Comparison of ENCODE assay signal across 13 mouse cellular contexts in the genomic region with DNA sequence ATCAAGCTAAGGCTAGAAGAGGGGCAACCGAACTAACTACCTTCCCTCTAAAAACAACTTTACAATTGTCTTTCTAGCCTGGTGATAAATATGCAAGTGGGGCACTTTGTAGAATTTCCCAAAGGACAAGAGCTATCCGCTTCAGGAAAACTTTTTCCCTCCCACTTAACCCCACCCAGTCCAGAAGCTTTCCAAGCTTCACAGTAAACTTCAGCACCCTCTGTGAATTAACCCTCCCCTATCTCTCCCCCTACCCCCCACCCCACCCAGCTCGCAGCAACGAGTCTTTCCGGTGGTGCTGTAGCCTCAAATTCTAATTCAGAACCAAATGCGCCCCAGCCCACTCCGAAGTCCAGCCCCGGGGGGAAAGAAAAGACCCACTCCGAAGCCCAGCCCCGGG. TPM values are rescaled to one million over a fixed set of nuclear protein-coding genes. Genes with fewer than 3 reads are reported as not detected.
DNase-seq lines count a peak whose midpoint lies in the region; ATAC-seq and TF ChIP-seq lines count a peak whose summit lies in the region.
"Had no signal": no experiment of that assay in that cellular context is flagged by ENCODE, and none has a peak within 500 bp of the region (broad histone marks: within the 10 kb centered on the region; RNA-seq: fewer than 3 reads in every experiment).

No protein-coding gene starts in this region.

- H3K27ac ChIP-seq in kidney, embryonic 14.5 days (ENCODE audit: low read depth, low read length): no peak overlapping the region
- H3K27ac ChIP-seq in CH12.LX (ENCODE audit: insufficient read depth, low read depth): no peak overlapping the region
- H3K27ac ChIP-seq in ES-E14 (ENCODE audit: insufficient read depth, low read depth, low read length, poor library complexity, severe bottlenecking): no peak overlapping the region
- no peak overlapping the region for H3K27ac ChIP-seq in limb, embryonic 12.5 days

- H3K4me3 ChIP-seq in kidney, embryonic 14.5 days (ENCODE audit: low read length): peak overlapping the region; percentile 49
- no peak overlapping the region for H3K4me3 ChIP-seq in CH12.LX (replicated peaks in 1 of 3; ENCODE audit: low read depth in 2 of 3, low read length in 2 of 3, poor library complexity in 1 of 3)
- peak overlapping the region; percentile 17 to 25; a peak in 1 of 4 replicates for H3K4me3 ChIP-seq in ES-E14 (ENCODE audit: insufficient read depth in 1 of 2, low read depth in 1 of 2, low read length in 2 of 2, poor library complexity in 1 of 2, severe bottlenecking in 1 of 2)
- peak overlapping the region; percentile 51; the same call in 1 of the 2 replicates for H3K4me3 ChIP-seq in limb, embryonic 12.5 days (replicated peaks)

- dilution Hi-C loops in CH12.LX (cut with MboI; ENCODE audit: extremely low pct_ligation_motif_present, extremely low pct_unique_long_range_greater_than_20kb, low sequenced_read_pairs): no loop called here

- H3K9ac ChIP-seq in kidney, embryonic 14.5 days (ENCODE audit: low read depth, low read length): no peak overlapping the region
- H3K9ac ChIP-seq in CH12.LX (ENCODE audit: insufficient read depth, low read depth) (no peak overlapping the region), ES-E14 (ENCODE audit: insufficient read depth, low read depth, low read length, poor library complexity, severe bottlenecking) (no peak overlapping the region)
- H3K9ac ChIP-seq in limb, embryonic 12.5 days (replicated peaks): no peak overlapping the region

- H3K79me2 ChIP-seq in CH12.LX (replicated peaks; ENCODE audit: control insufficient read depth, extremely low read depth, insufficient read depth, poor library complexity, severe bottlenecking): no peaks in the 10 kb centered on the region

- no peak for TF ChIP-seq EP300 in CH12.LX (IDR thresholded peaks at IDR 0.05; ENCODE audit: low read length)

- peaks cover 51% of the 10 kb centered on the region for H3K27me3 ChIP-seq in kidney, embryonic 14.5 days (ENCODE audit: control insufficient read depth, insufficient read depth, low read length)
- H3K27me3 ChIP-seq in CH12.LX (replicated peaks): no peaks in the 10 kb centered on the region
- peaks cover 70% of the 10 kb centered on the region for H3K27me3 ChIP-seq in limb, embryonic 12.5 days

- TF ChIP-seq RAD21 in CH12.LX (IDR thresholded peaks at IDR 0.05; ENCODE audit: low read depth, low read length): no peak

- H3K4me2 ChIP-seq in kidney, embryonic 14.5 days (replicated peaks; ENCODE audit: low read depth, low read length): peak overlapping the region; percentile 34
- 0 out of 2 replicates have a peak overlapping the region, but pooled peaks have one; percentile 7 for H3K4me2 ChIP-seq in CH12.LX (ENCODE audit: insufficient read depth, low read depth, poor library complexity, severe bottlenecking)
- peak overlapping the region; percentile 92 for H3K4me2 ChIP-seq in limb, embryonic 12.5 days

- no peak for ATAC-seq in kidney, embryonic 14.5 days (ENCODE audit: low FRiP score, low TSS enrichment)
- ATAC-seq in limb, embryonic 12.5 days (ENCODE audit: insufficient number of reproducible peaks, insufficient read depth, low FRiP score, low TSS enrichment, low read depth): no peak

- no peaks in the 10 kb centered on the region for H3K9me3 ChIP-seq in kidney, embryonic 14.5 days (ENCODE audit: control insufficient read depth, low read length)
- H3K9me3 ChIP-seq in CH12.LX (replicated peaks; ENCODE audit: low read length): peaks cover 17% of the 10 kb centered on the region
- no peaks in the 10 kb centered on the region; the same call in 1 of the 2 replicates for H3K9me3 ChIP-seq in ES-E14 (ENCODE audit: control insufficient read depth, insufficient read depth, low read depth, low read length)
- H3K9me3 ChIP-seq in limb, embryonic 12.5 days: no peaks in the 10 kb centered on the region
- H3K9me3 ChIP-seq: megakaryocyte, embryonic 14.5 days had no signal

- no peak for DNase-seq in kidney, postnatal 10 days
- DNase-seq in CH12.LX (ENCODE audit: extremely low read depth): no peak
- no peak for DNase-seq in ES-E14 (ENCODE audit: low read depth, low spot score)
- no peak for DNase-seq in embryo, embryonic 10.5 days (ENCODE audit: low spot score)
- no peak for DNase-seq in gastrocnemius, postnatal 10 days
- DNase-seq: adrenal gland, adult 2 months; gastrocnemius, postnatal 25 days; thymus, postnatal 25 days had no signal

- TF ChIP-seq CTCF in CH12.LX (conservative IDR thresholded peaks at IDR 0.05 in 1 of 2, IDR thresholded peaks at IDR 0.05 in 1 of 2; ENCODE audit: low read depth in 2 of 2, low read length in 2 of 2): no peak

- no peaks in the 10 kb centered on the region for H3K36me3 ChIP-seq in kidney, embryonic 14.5 days (ENCODE audit: control insufficient read depth, insufficient read depth, low read length)
- H3K36me3 ChIP-seq in CH12.LX (replicated peaks in 1 of 2; ENCODE audit: control insufficient read depth in 1 of 2, insufficient read depth in 1 of 2, low read length in 1 of 2): no peaks in the 10 kb centered on the region
- no peaks in the 10 kb centered on the region for H3K36me3 ChIP-seq in ES-E14 (ENCODE audit: control insufficient read depth, insufficient read depth, low read length, poor library complexity, severe bottlenecking)
- H3K36me3 ChIP-seq in limb, embryonic 12.5 days: no peaks in the 10 kb centered on the region
- H3K36me3 ChIP-seq: G1E had no signal

- in situ Hi-C loops in CH12.LX (cut with MboI; ENCODE audit: low pct_ligation_motif_present, low pct_unique_long_range_greater_than_20kb, low sequenced_read_pairs) (no loop called here), ES-E14 (cut with MboI; ENCODE audit: low sequenced_read_pairs in 2 of 2, unreplicated experiment in 2 of 2) (no loop called here)

- no peak for TF ChIP-seq POLR2A in CH12.LX (IDR thresholded peaks at IDR 0.05; ENCODE audit: low read depth, low read length)

- WGBS in kidney, embryonic 14.5 days: 3% methylated on average over 10 of the region's 10 CpGs
- WGBS in limb, embryonic 12.5 days: 5% methylated on average over 10 of the region's 10 CpGs

- peaks cover 22% of the 10 kb centered on the region for H3K4me1 ChIP-seq in kidney, embryonic 14.5 days (ENCODE audit: control insufficient read depth, insufficient read depth, low read length)
- H3K4me1 ChIP-seq in CH12.LX (ENCODE audit: control insufficient read depth in 1 of 2, insufficient read depth in 2 of 2) (peaks cover 5 to 11% of the 10 kb centered on the region in 2 experiments), ES-E14 (ENCODE audit: control insufficient read depth in 2 of 2, insufficient read depth in 2 of 2, low read length in 2 of 2, poor library complexity in 1 of 2) (peaks cover 4 to 9% of the 10 kb centered on the region in 2 experiments; a peak in 3 of 4 replicates)
- peaks cover 37% of the 10 kb centered on the region for H3K4me1 ChIP-seq in limb, embryonic 12.5 days (replicated peaks)

TF ChIP-seq in CH12.LX, 34 proteins besides CTCF, POLR2A, EP300 and RAD21 (continues in another document):
- TF ChIP-seq UBTF (IDR thresholded peaks at IDR 0.05; ENCODE audit: low read depth, low read length): no peak
- TF ChIP-seq SIN3A (IDR thresholded peaks at IDR 0.05; ENCODE audit: low read length): no peak
- no peak for TF ChIP-seq SMC3 (IDR thresholded peaks at IDR 0.05; ENCODE audit: low read depth, low read length)
- no peak for TF ChIP-seq ZMIZ1 (IDR thresholded peaks at IDR 0.05; ENCODE audit: low read depth, low read length)

TF ChIP-seq in ES-E14, 5 proteins besides CTCF, POLR2A, EP300 and RAD21 (continues in another document):
- no peak for TF ChIP-seq ZNF384 (IDR thresholded peaks at IDR 0.05; ENCODE audit: low read depth, low read length)
- no peak for TF ChIP-seq MAFK (IDR thresholded peaks at IDR 0.05; ENCODE audit: insufficient read depth, low read depth, low read length)
- no peak for TF ChIP-seq CHD2 (IDR thresholded peaks at IDR 0.05; ENCODE audit: low read depth, low read length)

RNA-seq across cellular contexts. Expression of gene Ovol2, which starts 2.5 kb away (rescaled TPM):
- 1.8 and 2.1 TPM in 2 replicates for polyA plus RNA-seq in kidney, embryonic 14.5 days (2014; fragmentation: Nextera tagmentation; extraction: Ambion mirVana)
- not detected in 2 replicates for total RNA-seq in CH12.LX (2012; rRNA removed)
- not detected in 2 replicates for total RNA-seq in CH12.LX (2014; rRNA removed)
- not detected in 2 replicates for polyA plus RNA-seq in CH12.LX (2012; ENCODE audit: insufficient read length, low read depth)
- total RNA-seq in ES-E14 (2012; rRNA removed): 1.8 and 2.1 TPM in 2 replicates
- 1.4 and 1.8 TPM in 2 replicates for polyA plus RNA-seq in limb, embryonic 12.5 days (2016; fragmentation: Nextera tagmentation; extraction: Ambion mirVana)
- total RNA-seq in gastrocnemius, postnatal 10 days (2021): not detected
- total RNA-seq: adrenal gland, adult 2 months; gastrocnemius, postnatal 25 days had no signal
- polyA plus RNA-seq: adrenal gland, adult 2 months; G1E had no signal

RNA-seq across cellular contexts. Expression of gene Kat14, which starts 39.3 kb away (rescaled TPM):
- polyA plus RNA-seq in kidney, embryonic 14.5 days (2014; fragmentation: Nextera tagmentation; extraction: Ambion mirVana): 34.8 and 47.5 TPM in 2 replicates
- total RNA-seq in CH12.LX (2012; rRNA removed) (25.7 and 30.9 TPM in 2 replicates), CH12.LX (2014; rRNA removed) (24.3 and 25.9 TPM in 2 replicates), ES-E14 (2012; rRNA removed) (37.7 and 43.9 TPM in 2 replicates)
- 54.4 and 56.2 TPM in 2 replicates for polyA plus RNA-seq in CH12.LX (2012; ENCODE audit: insufficient read length, low read depth)
- polyA plus RNA-seq in limb, embryonic 12.5 days (2016; fragmentation: Nextera tagmentation; extraction: Ambion mirVana): 54.6 and 54.7 TPM in 2 replicates
- 10 to 100 TPM; 21.9 to 22.3 TPM for total RNA-seq in gastrocnemius, postnatal 10 days (2021)

RNA-seq across cellular contexts. Expression of gene Pet117, which starts 39.3 kb away (rescaled TPM):
- polyA plus RNA-seq in kidney, embryonic 14.5 days (2014; fragmentation: Nextera tagmentation; extraction: Ambion mirVana): not detected in 2 replicates
- total RNA-seq in CH12.LX (2012; rRNA removed) (not detected in 2 replicates), CH12.LX (2014; rRNA removed) (not detected in 2 replicates), ES-E14 (2012; rRNA removed) (not detected in 2 replicates)
- polyA plus RNA-seq in CH12.LX (2012; ENCODE audit: insufficient read length, low read depth): 12.3 and 14.5 TPM in 2 replicates
- 0.60 and 1.5 TPM in 2 replicates for polyA plus RNA-seq in limb, embryonic 12.5 days (2016; fragmentation: Nextera tagmentation; extraction: Ambion mirVana)
- total RNA-seq in gastrocnemius, postnatal 10 days (2021): 1 to 10 TPM; 3.2 to 9.1 TPM
- total RNA-seq: G1E had no signal
- polyA plus RNA-seq: adrenal gland, adult 2 months; embryonic facial prominence, embryonic 11.5 days had no signal

RNA-seq across cellular contexts. Expression of gene Snx5, which starts 58.7 kb away (rescaled TPM):
- polyA plus RNA-seq in kidney, embryonic 14.5 days (2014; fragmentation: Nextera tagmentation; extraction: Ambion mirVana): 138 and 155 TPM in 2 replicates
- total RNA-seq in CH12.LX (2012; rRNA removed) (380 and 456 TPM in 2 replicates), CH12.LX (2014; rRNA removed) (1,220 and 1,259 TPM in 2 replicates), ES-E14 (2012; rRNA removed) (184 and 236 TPM in 2 replicates)
- 652 and 666 TPM in 2 replicates for polyA plus RNA-seq in CH12.LX (2012; ENCODE audit: insufficient read length, low read depth)
- polyA plus RNA-seq in limb, embryonic 12.5 days (2016; fragmentation: Nextera tagmentation; extraction: Ambion mirVana): 139 and 145 TPM in 2 replicates
- total RNA-seq in gastrocnemius, postnatal 10 days (2021): 10 to 100 TPM; 64.5 to 79.8 TPM

RNA-seq across cellular contexts. Expression of gene Mgme1, which starts 59.0 kb away (rescaled TPM):
- 20.2 and 21.9 TPM in 2 replicates for polyA plus RNA-seq in kidney, embryonic 14.5 days (2014; fragmentation: Nextera tagmentation; extraction: Ambion mirVana)
- total RNA-seq in CH12.LX (2012; rRNA removed) (10.6 and 13.0 TPM in 2 replicates), CH12.LX (2014; rRNA removed) (20.7 and 21.9 TPM in 2 replicates), ES-E14 (2012; rRNA removed) (19.5 and 22.4 TPM in 2 replicates)
- polyA plus RNA-seq in CH12.LX (2012; ENCODE audit: insufficient read length, low read depth): 19.7 and 20.2 TPM in 2 replicates
- polyA plus RNA-seq in limb, embryonic 12.5 days (2016; fragmentation: Nextera tagmentation; extraction: Ambion mirVana): 20.3 and 21.7 TPM in 2 replicates
- 1 to 10 TPM; 5.9 to 6.3 TPM for total RNA-seq in gastrocnemius, postnatal 10 days (2021)

Comparison
In these comparisons a context has a peak if more than half of its experiments do, and no peak if none do; other contexts are left out.
1. H3K4me2 ChIP-seq: peak in every context shown above with its lines; median percentile 92 in limb, embryonic 12.5 days; 34 in kidney, embryonic 14.5 days; 7 in CH12.LX.
2. H3K4me3 ChIP-seq: peak in kidney, embryonic 14.5 days (single experiment), ES-E14 (2 of 2) and limb, embryonic 12.5 days (single experiment); none in CH12.LX (0 of 3).